Mouse (Mus musculus) C2C12 (cell line): ENCODE data around the gene Il13.

Experiments used
- CEBPB ChIP-seq: IDR thresholded peaks from one replicate; pipeline ENCODE4 v1.6.1; 2011; ENCODE audit warnings: low read depth, mild to moderate bottlenecking, control low read depth, moderate library complexity
- CTCF ChIP-seq: IDR thresholded peaks from one replicate; pipeline ENCODE4 v1.5.1; 2011; ENCODE audit not compliant: control insufficient read depth, insufficient read depth, insufficient read length
- MAX ChIP-seq: IDR thresholded peaks from one replicate; pipeline ENCODE4 v1.6.1; 2011; ENCODE audit warnings: mild to moderate bottlenecking, control low read depth
- MYOD1 ChIP-seq: IDR thresholded peaks from one replicate; pipeline ENCODE4 v1.6.1; 2011; ENCODE audit warnings: low read depth; ENCODE audit not compliant: control insufficient read depth, insufficient read length
- MYOG ChIP-seq: IDR thresholded peaks from one replicate; pipeline ENCODE4 v1.6.1; 2011; ENCODE audit not compliant: control insufficient read depth, insufficient read length; ENCODE audit errors: extremely low read depth
- USF1 ChIP-seq: IDR thresholded peaks from one replicate; pipeline ENCODE4 v1.6.1; 2011; ENCODE audit warnings: low read depth, mild to moderate bottlenecking, control low read depth, moderate library complexity

GRCm38 (mm10) chr11:53626802-53627373, 7.6 kb downstream of the Il13 start:
- TF ChIP-seq USF1 (no peak), CTCF (no peak), MAX (no peak), MYOD1 (no peak), MYOG (no peak), CEBPB (no peak)
